Mouse (Mus musculus) neutrophil, adult 59 days (primary cell): ENCODE data around the gene Frmpd2. TPM values are rescaled to one million over a fixed set of nuclear protein-coding genes. Genes with fewer than 3 reads are reported as not detected.

Source experiments
- total RNA-seq, 2 experiments: library from RNA; stranded (reverse); gene quantifications; 1 replicate in 1 of 2; 2 replicates in 1 of 2; pipeline ENCODE4 v1.2.4; 2023

Gene Frmpd2
- not detected for total RNA-seq

GRCm38 (mm10) chr14:33471331-33471730 is at the start of gene Frmpd2:
Gene Frmpd2, plus strand, starts transcription at chr14:33471696.

DNA sequence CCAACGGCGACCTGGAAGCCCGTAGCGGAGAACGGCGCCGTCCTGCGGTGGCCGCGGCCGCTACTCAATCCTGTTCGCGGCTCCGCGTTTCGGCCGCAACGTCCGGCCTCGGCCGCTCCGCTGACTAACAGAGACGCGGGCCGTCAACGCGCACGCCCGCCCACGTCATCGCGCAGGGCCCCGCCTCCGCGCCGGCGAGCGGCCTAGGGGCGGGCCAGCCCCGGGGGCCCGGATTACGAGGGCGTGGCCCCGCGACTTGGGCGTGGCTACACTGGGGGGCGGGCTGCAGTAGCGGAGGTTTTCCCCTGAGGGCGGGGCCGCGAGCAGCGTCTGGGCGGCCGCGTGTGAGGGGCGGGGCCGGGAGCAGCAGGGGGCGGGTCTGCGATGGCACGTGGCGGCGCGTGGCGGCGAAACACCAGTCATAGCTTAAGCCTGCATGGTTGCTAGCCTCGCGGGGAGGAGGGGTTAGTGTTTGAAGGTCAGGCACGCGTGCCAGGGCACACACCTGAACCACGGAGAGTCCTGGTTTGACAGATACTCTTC is 24.4 kb upstream of the Frmpd2 start, which contains the start of gene Mapk8:
Gene Mapk8, minus strand, starts transcription at position 132 of the 543 bp plus-strand sequence.

GRCm38 (mm10) chr14:33588951-33589350 is 117.5 kb downstream of the Frmpd2 start, which contains the start of gene Ptpn20:
Gene Ptpn20, plus strand, starts transcription at chr14:33589207.

Other genes with a start within 250 kb of the Frmpd2 start
- gene Mapk8, start 24.5 kb upstream of the Frmpd2 start, total RNA-seq = 10 to 100 TPM; 13.6 to 14.8 TPM
- gene Ptpn20, start 117.5 kb downstream of the Frmpd2 start, total RNA-seq = not detected